Mouse (Mus musculus): ENCODE data around the gene Tmem242. TPM values are rescaled to one million over a fixed set of nuclear protein-coding genes. Genes with fewer than 3 reads are reported as not detected.

The Tmem242 gene
- 120 and 126 TPM in 2 replicates for polyA plus RNA-seq (2015; fragmentation: Nextera tagmentation; extraction: Ambion mirVana)

DNA sequence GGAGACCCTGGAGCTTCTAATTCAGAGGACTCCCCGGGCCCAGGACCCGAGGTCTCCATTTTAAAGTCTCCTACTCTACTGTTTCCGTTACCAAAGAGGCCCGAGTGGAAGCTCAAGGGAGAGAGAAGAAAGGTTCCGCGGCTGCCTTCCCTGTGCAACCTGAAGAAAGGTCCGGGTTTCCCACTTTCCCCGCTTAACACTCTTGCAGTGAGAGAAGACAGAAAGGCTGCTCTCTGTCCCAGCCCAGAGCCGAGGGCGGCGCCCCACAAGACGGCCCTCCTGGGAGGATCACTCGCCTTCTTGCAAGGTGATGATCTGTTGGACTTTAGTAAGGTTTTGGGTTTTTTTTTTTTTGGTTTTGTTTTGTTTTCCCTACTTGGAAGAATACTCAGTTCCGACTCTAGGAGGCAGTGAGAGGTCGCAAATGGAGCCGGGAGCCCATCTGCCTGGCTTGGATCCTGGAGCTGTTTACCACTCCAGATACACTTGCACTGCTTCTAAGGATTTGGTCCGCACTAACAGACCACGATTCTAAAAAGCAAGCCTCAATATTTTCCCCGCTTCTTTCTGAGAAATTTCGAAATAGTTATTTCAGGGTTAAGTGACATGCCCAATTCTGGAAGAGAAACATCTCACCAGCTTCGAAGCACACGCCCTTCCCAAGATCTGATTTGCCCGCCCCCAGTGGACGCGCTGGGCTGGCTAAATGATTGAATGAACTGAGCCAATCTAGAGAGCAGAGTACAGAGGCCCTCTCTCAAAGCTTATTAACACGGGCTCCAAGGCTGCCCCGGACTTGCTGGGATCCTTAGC is at the start of gene Tmem242:
Gene Tmem242 (minus strand): TSS at position 101 of the 813 bp plus-strand sequence.

GRCm38 (mm10) chr17:5418545-5418944 is 21.5 kb downstream of the Tmem242 start, which contains the start of gene Ldhal6b:
TSS of gene Ldhal6b (minus strand) at chr17:5418767.

Small RNAs within 50 kb of the gene (microRNA-seq; reads per million reads assigned to microRNA genes)
- gene Gm22475, result not detected

Other genes starting within 250 kb of the Tmem242 start
- gene Ldhal6b, start 21.5 kb downstream of the Tmem242 start, polyA plus RNA-seq (2015; fragmentation: Nextera tagmentation; extraction: Ambion mirVana), result not detected in 2 replicates
- 5.9 and 6.3 TPM in 2 replicates for gene Zdhhc14, start 52.3 kb upstream of the Tmem242 start, polyA plus RNA-seq (2015; fragmentation: Nextera tagmentation; extraction: Ambion mirVana)